In genomic region chr2:14620120-14620853, GRCm38 (mm10) we compare ENCODE assay signal across 19 mouse cellular contexts. TPM values are rescaled to one million over a fixed set of nuclear protein-coding genes. Genes with fewer than 3 reads are reported as not detected.
DNase-seq lines count a peak whose midpoint lies in the region; ATAC-seq and TF ChIP-seq lines count a peak whose summit lies in the region.
"Had no signal": no experiment of that assay in that cellular context is flagged by ENCODE, and none has a peak within 500 bp of the region (broad histone marks: within the 10 kb centered on the region; RNA-seq: fewer than 3 reads in every experiment).

No protein-coding gene starts in this region.

- no peak overlapping the region for H3K9ac ChIP-seq in liver, postnatal 0 days (replicated peaks)
- H3K9ac ChIP-seq in CH12.LX (ENCODE audit: insufficient read depth, low read depth) = no peak overlapping the region
- no peak overlapping the region for H3K9ac ChIP-seq in intestine, embryonic 16.5 days (ENCODE audit: low read depth, low read length)
- H3K9ac ChIP-seq in forebrain, embryonic 15.5 days (replicated peaks) = no peak overlapping the region
- H3K9ac ChIP-seq: liver, embryonic 12.5 days; stomach, embryonic 15.5 days had no signal

- H3K79me2 ChIP-seq in CH12.LX (replicated peaks; ENCODE audit: control insufficient read depth, extremely low read depth, insufficient read depth, poor library complexity, severe bottlenecking) = no peaks in the 10 kb centered on the region

- H3K9me3 ChIP-seq in liver, postnatal 0 days (ENCODE audit: low read length) = no peaks in the 10 kb centered on the region
- no peaks in the 10 kb centered on the region for H3K9me3 ChIP-seq in CH12.LX (replicated peaks; ENCODE audit: low read length)
- no peaks in the 10 kb centered on the region for H3K9me3 ChIP-seq in intestine, embryonic 16.5 days (ENCODE audit: control insufficient read depth, low read length)
- H3K9me3 ChIP-seq in forebrain, embryonic 15.5 days = no peaks in the 10 kb centered on the region
- H3K9me3 ChIP-seq: liver, embryonic 12.5 days; stomach, embryonic 15.5 days had no signal

- no peak; the same call in 1 of the 2 replicates for TF ChIP-seq RAD21 in CH12.LX (IDR thresholded peaks at IDR 0.05; ENCODE audit: low read depth, low read length)

- H3K4me1 ChIP-seq in liver, postnatal 0 days (ENCODE audit: insufficient read depth) = no peaks in the 10 kb centered on the region; the same call in 1 of the 2 replicates
- peaks cover 0 to 8% of the 10 kb centered on the region in 2 experiments; a peak in 2 of 4 replicates for H3K4me1 ChIP-seq in CH12.LX (ENCODE audit: control insufficient read depth in 1 of 2, insufficient read depth in 2 of 2)
- H3K4me1 ChIP-seq in intestine, embryonic 16.5 days (ENCODE audit: control insufficient read depth, insufficient read depth, low read length) = no peaks in the 10 kb centered on the region
- H3K4me1 ChIP-seq in forebrain, embryonic 15.5 days = no peaks in the 10 kb centered on the region
- H3K4me1 ChIP-seq: liver, embryonic 12.5 days; stomach, embryonic 15.5 days had no signal

- peak; percentile 19 for DNase-seq in liver, postnatal 0 days
- no peak for DNase-seq in liver
- no peak for DNase-seq in CH12.LX (ENCODE audit: extremely low read depth)
- peak; percentile 4 for DNase-seq in R1 (ENCODE audit: low read depth, low spot score)
- no peak for DNase-seq in left cerebral cortex, adult 9 months (ENCODE audit: low spot score in 2 of 2)
- DNase-seq: adrenal gland, postnatal 25 days; cerebellum, adult 8-10 months; gastrocnemius, postnatal 14 days; kidney, adult 9 months; left cerebral cortex, postnatal 4 days; spleen, adult 18-20 months; thymus, postnatal 14 days had no signal

- no peaks in the 10 kb centered on the region for H3K27me3 ChIP-seq in liver, postnatal 0 days (ENCODE audit: insufficient read depth, low read length)
- no peaks in the 10 kb centered on the region for H3K27me3 ChIP-seq in CH12.LX (replicated peaks)
- H3K27me3 ChIP-seq in intestine, embryonic 16.5 days (replicated peaks; ENCODE audit: control insufficient read depth, insufficient read depth, low read length) = no peaks in the 10 kb centered on the region
- no peaks in the 10 kb centered on the region for H3K27me3 ChIP-seq in forebrain, embryonic 15.5 days
- H3K27me3 ChIP-seq: liver, embryonic 12.5 days; stomach, embryonic 15.5 days had no signal

- H3K27ac ChIP-seq in liver, postnatal 0 days (ENCODE audit: low read depth) = no peak overlapping the region
- H3K27ac ChIP-seq in CH12.LX (ENCODE audit: insufficient read depth, low read depth) = no peak overlapping the region
- H3K27ac ChIP-seq in intestine, embryonic 16.5 days (ENCODE audit: low read length) = no peak overlapping the region
- no peak overlapping the region for H3K27ac ChIP-seq in forebrain, embryonic 15.5 days (replicated peaks)
- H3K27ac ChIP-seq: liver, embryonic 12.5 days; stomach, embryonic 15.5 days had no signal

- dilution Hi-C loops in CH12.LX (cut with MboI; ENCODE audit: extremely low pct_ligation_motif_present, extremely low pct_unique_long_range_greater_than_20kb, low sequenced_read_pairs) = no loop called here

- ATAC-seq in liver, postnatal 0 days = no peak; the same call in 1 of the 2 replicates
- ATAC-seq in intestine, embryonic 16.5 days = peak; percentile 46; the same call in 1 of the 2 replicates
- no peak for ATAC-seq in CD4-positive, CD25-positive, alpha-beta regulatory T cell, adult 4 months
- ATAC-seq in forebrain, embryonic 15.5 days (replicated peaks) = no peak
- ATAC-seq: hindbrain, embryonic 16.5 days; liver, embryonic 12.5 days had no signal

- in situ Hi-C loops in CH12.LX (cut with MboI; ENCODE audit: low pct_ligation_motif_present, low pct_unique_long_range_greater_than_20kb, low sequenced_read_pairs) = no loop called here

- 65% methylated on average over 6 of the region's 6 CpGs for WGBS in liver, postnatal 0 days (ENCODE audit: insufficient replicate concordance)
- WGBS in intestine, embryonic 16.5 days = 71% methylated on average over 6 of the region's 6 CpGs
- WGBS in forebrain, embryonic 15.5 days = 78% methylated on average over 6 of the region's 6 CpGs

- no peak for TF ChIP-seq EP300 in liver, postnatal 0 days (IDR thresholded peaks at IDR 0.05; ENCODE audit: low read depth)
- no peak for TF ChIP-seq EP300 in CH12.LX (IDR thresholded peaks at IDR 0.05; ENCODE audit: low read length)

- no peaks in the 10 kb centered on the region for H3K36me3 ChIP-seq in liver, postnatal 0 days (replicated peaks; ENCODE audit: insufficient read depth, low read length)
- H3K36me3 ChIP-seq in CH12.LX (replicated peaks in 1 of 2; ENCODE audit: control insufficient read depth in 1 of 2, insufficient read depth in 1 of 2, low read length in 1 of 2) = no peaks in the 10 kb centered on the region
- no peaks in the 10 kb centered on the region for H3K36me3 ChIP-seq in intestine, embryonic 16.5 days (ENCODE audit: control insufficient read depth, insufficient read depth, low read length)
- H3K36me3 ChIP-seq in forebrain, embryonic 15.5 days = no peaks in the 10 kb centered on the region
- H3K36me3 ChIP-seq: liver, embryonic 12.5 days; stomach, embryonic 15.5 days had no signal

- TF ChIP-seq CTCF in liver, postnatal 0 days (IDR thresholded peaks at IDR 0.05; ENCODE audit: low read depth) = no peak; the same call in 1 of the 2 replicates
- peak in 1 of 2 experiments; percentile 21; a peak in 2 of 4 replicates for TF ChIP-seq CTCF in CH12.LX (conservative IDR thresholded peaks at IDR 0.05 in 1 of 2, IDR thresholded peaks at IDR 0.05 in 1 of 2; ENCODE audit: low read depth in 2 of 2, low read length in 2 of 2)

- no peak overlapping the region for H3K4me2 ChIP-seq in liver, postnatal 0 days (ENCODE audit: low read depth, low read length)
- H3K4me2 ChIP-seq in CH12.LX (ENCODE audit: insufficient read depth, low read depth, poor library complexity, severe bottlenecking) = no peak overlapping the region
- no peak overlapping the region for H3K4me2 ChIP-seq in intestine, embryonic 16.5 days (ENCODE audit: low read depth, low read length)
- H3K4me2 ChIP-seq in forebrain, embryonic 15.5 days (replicated peaks) = no peak overlapping the region
- H3K4me2 ChIP-seq: heart, embryonic 11.5 days; liver, embryonic 12.5 days; stomach, embryonic 15.5 days had no signal

- no peak overlapping the region for H3K4me3 ChIP-seq in liver, postnatal 0 days (ENCODE audit: low read depth, low read length)
- no peak overlapping the region for H3K4me3 ChIP-seq in CH12.LX (replicated peaks in 1 of 3; ENCODE audit: low read depth in 2 of 3, low read length in 2 of 3, poor library complexity in 1 of 3)
- H3K4me3 ChIP-seq in intestine, embryonic 16.5 days (ENCODE audit: low read length) = no peak overlapping the region
- H3K4me3 ChIP-seq in forebrain, embryonic 15.5 days = no peak overlapping the region
- H3K4me3 ChIP-seq: liver, embryonic 12.5 days; stomach, embryonic 15.5 days had no signal

- no peak for TF ChIP-seq POLR2A in CH12.LX (IDR thresholded peaks at IDR 0.05; ENCODE audit: low read depth, low read length)

TF ChIP-seq in CH12.LX, 34 proteins besides CTCF, POLR2A, EP300 and RAD21:
- TF ChIP-seq SMC3 (IDR thresholded peaks at IDR 0.05; ENCODE audit: low read depth, low read length) (peak; percentile 3; the same call in 1 of the 2 replicates), RCOR1 (conservative IDR thresholded peaks at IDR 0.05; ENCODE audit: low read depth, low read length) (no peak)

RNA-seq across cellular contexts. Expression of gene Cacnb2, which starts 17.4 kb away (rescaled TPM):
- 0.11 and 0.24 TPM in 2 replicates for polyA plus RNA-seq in liver, postnatal 0 days (2015; fragmentation: Nextera tagmentation; extraction: Ambion mirVana)
- total RNA-seq in CH12.LX (2012; rRNA removed) (0.25 and 0.42 TPM in 2 replicates), CH12.LX (2014; rRNA removed) (0.93 and 1.2 TPM in 2 replicates)
- polyA plus RNA-seq in CH12.LX (2012; ENCODE audit: insufficient read length, low read depth) = 2.0 and 2.8 TPM in 2 replicates
- 1.3 and 2.3 TPM in 2 replicates for polyA plus RNA-seq in intestine, embryonic 16.5 days (2015; fragmentation: Nextera tagmentation; extraction: Ambion mirVana)
- polyA plus RNA-seq in CD4-positive, CD25-positive, alpha-beta regulatory T cell, adult 4 months (2017; shearing (Covaris generic)) = under 1 TPM in 1 of 2 experiments, not detected in 1; 0.24 TPM
- polyA plus RNA-seq in forebrain, embryonic 15.5 days (2015; fragmentation: Nextera tagmentation; extraction: Ambion mirVana) = 3.3 and 3.4 TPM in 2 replicates

Comparison
In these comparisons a context has a peak if more than half of its experiments do, and no peak if none do; other contexts are left out.
1. DNase-seq: peak in liver, postnatal 0 days (single experiment) and R1 (single experiment); none in liver (single experiment), CH12.LX (single experiment) and left cerebral cortex, adult 9 months (0 of 2).